Mouse (Mus musculus): ENCODE measurements around the gene Dock8. TPM values are rescaled to one million over a fixed set of nuclear protein-coding genes. Genes with fewer than 3 reads are reported as not detected.

Gene Dock8
- total and polyA plus RNA-seq, 2 experiments from 2014 or later, result 1.1 to 2.9 TPM

DNA sequence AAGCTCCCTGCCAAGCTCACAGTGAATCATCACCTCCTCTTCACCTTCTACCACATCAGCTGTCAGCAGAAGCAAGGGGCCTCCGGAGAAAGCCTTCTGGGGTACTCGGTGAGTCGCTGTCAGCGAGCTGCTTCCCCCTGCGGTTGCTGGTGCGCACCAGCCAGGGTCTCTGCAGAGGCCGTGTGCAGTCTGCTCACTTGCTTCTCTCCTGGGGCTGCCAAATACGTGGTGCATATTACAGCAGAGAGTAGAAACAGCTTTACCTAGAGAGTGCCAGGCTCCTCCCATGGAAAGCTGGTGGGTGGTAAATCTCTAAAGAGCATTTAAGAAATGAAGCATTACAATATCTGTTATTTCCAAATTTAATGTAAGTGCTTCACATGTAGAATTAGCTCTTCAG is 123.1 kb downstream of the Dock8 start:
- no peak overlapping the region for H3K9ac ChIP-seq (replicated peaks; ENCODE audit: low read length)
- DNase-seq (ENCODE audit: low spot score) (no peak), ATAC-seq (no peak)
- WGBS, result 56% methylated on average over 8 of the region's 8 CpGs
- 0 out of 2 replicates have a peak, but pooled peaks cover 2% of the 10 kb centered on the region for H3K4me1 ChIP-seq (ENCODE audit: insufficient read depth, low read length)
- H3K27ac ChIP-seq, result no peak overlapping the region
- no peaks in the 10 kb centered on the region for H3K27me3 ChIP-seq (ENCODE audit: insufficient read depth, low read length)
- no peak for TF ChIP-seq CTCF (IDR thresholded peaks at IDR 0.05; ENCODE audit: low read depth)
- H3K36me3 ChIP-seq (ENCODE audit: insufficient read depth, low read length), result no peaks in the 10 kb centered on the region
- no peaks in the 10 kb centered on the region for H3K9me3 ChIP-seq (ENCODE audit: low read length)
- H3K4me2 ChIP-seq (ENCODE audit: low read depth, low read length), result no peak overlapping the region
- no peak overlapping the region for H3K4me3 ChIP-seq (ENCODE audit: low read length)

DNA sequence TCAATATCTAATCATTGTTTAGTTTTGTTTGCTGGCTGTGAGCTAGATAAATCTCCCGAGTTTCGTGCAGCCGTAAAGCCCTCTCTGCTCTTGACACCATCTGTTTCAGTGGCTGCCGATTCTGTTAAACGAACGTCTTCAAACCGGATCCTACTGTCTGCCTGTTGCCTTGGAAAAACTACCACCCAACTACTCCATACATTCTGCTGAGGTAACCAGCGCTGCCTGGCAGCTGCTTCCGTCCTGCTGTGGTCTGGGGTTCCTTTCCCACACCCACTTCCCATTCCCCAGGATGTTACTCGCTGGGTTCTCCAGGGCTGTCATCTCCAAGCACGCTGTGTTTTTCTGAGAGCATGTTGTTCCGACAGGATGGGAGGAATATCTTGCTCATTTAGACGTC is 123.7 kb downstream of the Dock8 start:
- H3K9ac ChIP-seq (replicated peaks; ENCODE audit: low read length), result no peak overlapping the region
- no peaks in the 10 kb centered on the region for H3K27me3 ChIP-seq (ENCODE audit: insufficient read depth, low read length)
- H3K9me3 ChIP-seq (ENCODE audit: low read length), result no peaks in the 10 kb centered on the region
- TF ChIP-seq CTCF (IDR thresholded peaks at IDR 0.05; ENCODE audit: low read depth), result no peak
- ATAC-seq, result no peak
- H3K27ac ChIP-seq, result no peak overlapping the region
- no peaks in the 10 kb centered on the region for H3K36me3 ChIP-seq (ENCODE audit: insufficient read depth, low read length)
- WGBS, result 47% methylated on average over 13 of the region's 13 CpGs
- 0 out of 2 replicates have a peak, but pooled peaks cover 2% of the 10 kb centered on the region for H3K4me1 ChIP-seq (ENCODE audit: insufficient read depth, low read length)
- H3K4me2 ChIP-seq (ENCODE audit: low read depth, low read length), result 0 out of 2 replicates have a peak overlapping the region, but pooled peaks have one; percentile 10
- DNase-seq (ENCODE audit: low spot score), result no peak
- H3K4me3 ChIP-seq (ENCODE audit: low read length), result no peak overlapping the region

DNA sequence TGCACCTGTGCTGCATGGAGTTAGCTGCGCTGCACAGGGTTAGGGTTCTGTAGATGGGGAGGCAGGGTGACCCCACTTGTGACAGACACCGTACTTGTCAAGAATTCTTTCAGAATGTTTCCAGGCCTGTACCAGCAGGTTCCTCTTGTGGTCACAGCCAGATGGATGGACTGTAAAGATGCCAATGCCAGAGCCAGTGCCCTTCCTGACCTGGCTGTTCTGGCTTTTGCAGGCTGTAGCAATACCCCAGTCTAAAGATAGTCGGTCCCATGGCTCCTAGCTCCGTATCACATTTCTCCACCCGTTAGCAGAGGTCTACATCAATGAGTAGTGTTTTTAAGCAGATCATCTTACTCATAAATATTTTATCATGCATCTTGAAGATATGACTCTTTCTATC is 124.1 kb downstream of the Dock8 start:
- no peak overlapping the region for H3K4me2 ChIP-seq (ENCODE audit: low read depth, low read length)
- 91% methylated on average over 5 of the region's 5 CpGs for WGBS
- H3K36me3 ChIP-seq (ENCODE audit: insufficient read depth, low read length), result no peaks in the 10 kb centered on the region
- no peak for TF ChIP-seq CTCF (IDR thresholded peaks at IDR 0.05; ENCODE audit: low read depth)
- 0 out of 2 replicates have a peak, but pooled peaks cover 2% of the 10 kb centered on the region for H3K4me1 ChIP-seq (ENCODE audit: insufficient read depth, low read length)
- no peak overlapping the region for H3K4me3 ChIP-seq (ENCODE audit: low read length)
- no peaks in the 10 kb centered on the region for H3K27me3 ChIP-seq (ENCODE audit: insufficient read depth, low read length)
- H3K9me3 ChIP-seq (ENCODE audit: low read length), result no peaks in the 10 kb centered on the region
- DNase-seq (ENCODE audit: low spot score) (no peak), ATAC-seq (no peak)
- H3K9ac ChIP-seq (replicated peaks; ENCODE audit: low read length), result no peak overlapping the region
- H3K27ac ChIP-seq, result no peak overlapping the region

DNA sequence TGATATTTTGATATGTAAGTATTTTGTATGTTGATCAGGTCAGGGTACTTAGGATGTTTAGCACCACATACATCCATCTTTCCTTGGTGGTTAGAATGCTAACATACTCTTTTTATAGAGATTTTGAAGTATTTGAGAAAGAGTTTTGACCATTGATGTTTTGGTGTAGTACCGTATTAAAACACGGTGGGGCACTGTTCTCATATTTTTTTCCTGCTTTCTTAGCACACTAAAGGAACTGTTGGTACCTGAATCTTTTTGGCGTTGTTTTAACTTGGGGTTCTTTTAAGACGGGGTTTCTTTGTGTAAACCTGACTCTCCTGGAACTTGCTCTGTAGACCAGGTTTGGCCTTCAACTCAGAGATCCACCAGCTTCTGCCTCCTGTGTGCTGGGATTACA is 133.0 kb downstream of the Dock8 start:
- WGBS, result 10% methylated on average over 4 of the region's 4 CpGs
- Histone ChIP-seq H3K4me2 (ENCODE audit: low read depth, low read length) (no peak overlapping the region), H3K9me3 (ENCODE audit: low read length) (no peaks in the 10 kb centered on the region), H3K4me1 (ENCODE audit: insufficient read depth, low read length) (no peaks in the 10 kb centered on the region), H3K36me3 (ENCODE audit: insufficient read depth, low read length) (no peaks in the 10 kb centered on the region), H3K27ac (no peak overlapping the region), H3K9ac (replicated peaks; ENCODE audit: low read length) (no peak overlapping the region), H3K27me3 (ENCODE audit: insufficient read depth, low read length) (no peaks in the 10 kb centered on the region), H3K4me3 (ENCODE audit: low read length) (no peak overlapping the region)
- ATAC-seq (no peak), DNase-seq (ENCODE audit: low spot score) (peak; percentile 70)
- peak; percentile 74 for TF ChIP-seq CTCF (IDR thresholded peaks at IDR 0.05; ENCODE audit: low read depth)

DNA sequence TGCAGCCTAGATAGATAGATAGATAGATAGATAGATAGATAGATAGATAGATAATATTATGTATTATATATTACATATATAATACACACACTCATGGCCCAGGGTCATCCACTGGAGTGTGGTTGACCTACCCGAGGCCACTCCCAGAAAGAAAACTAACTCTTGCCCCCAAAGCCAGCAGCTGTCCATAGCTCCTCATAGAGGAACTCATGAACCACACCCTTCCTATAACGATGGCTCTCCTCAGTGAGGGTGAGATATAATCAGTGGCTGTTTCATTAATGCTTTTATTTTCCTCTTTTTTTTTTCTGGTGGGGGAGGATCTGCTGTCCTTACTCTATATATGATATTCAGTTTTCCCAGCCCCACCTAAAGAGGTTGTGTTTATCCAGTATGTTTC is 134.6 kb downstream of the Dock8 start:
- Histone ChIP-seq H3K36me3 (ENCODE audit: insufficient read depth, low read length) (no peaks in the 10 kb centered on the region), H3K4me3 (ENCODE audit: low read length) (no peak overlapping the region), H3K9ac (replicated peaks; ENCODE audit: low read length) (no peak overlapping the region), H3K27ac (no peak overlapping the region), H3K4me1 (ENCODE audit: insufficient read depth, low read length) (no peaks in the 10 kb centered on the region), H3K27me3 (ENCODE audit: insufficient read depth, low read length) (no peaks in the 10 kb centered on the region), H3K9me3 (ENCODE audit: low read length) (no peaks in the 10 kb centered on the region), H3K4me2 (ENCODE audit: low read depth, low read length) (no peak overlapping the region)
- WGBS, result 86% methylated on average over 2 of the region's 2 CpGs
- DNase-seq (ENCODE audit: low spot score) (no peak), ATAC-seq (no peak)
- TF ChIP-seq CTCF (IDR thresholded peaks at IDR 0.05; ENCODE audit: low read depth), result no peak

DNA sequence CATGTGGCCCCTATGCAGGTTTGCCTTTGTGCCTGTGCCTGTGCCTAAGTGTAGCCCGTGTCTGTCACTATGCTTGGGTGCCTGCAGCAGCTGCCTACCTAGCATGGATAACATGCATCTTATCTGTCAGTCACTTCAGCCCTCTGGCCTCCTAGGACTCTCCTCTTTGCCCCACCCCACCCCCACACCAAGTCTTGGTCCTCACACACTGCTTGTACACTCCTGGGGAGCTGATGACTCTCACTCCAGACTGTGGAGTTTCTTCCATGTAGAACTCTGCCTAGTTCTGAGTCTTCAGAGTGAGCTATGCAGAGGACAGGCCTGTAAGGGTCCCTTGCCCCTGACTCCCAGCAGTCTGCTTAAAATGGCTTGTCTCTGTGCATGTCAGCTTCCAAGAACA is 136.8 kb downstream of the Dock8 start:
- Histone ChIP-seq H3K9ac (replicated peaks; ENCODE audit: low read length) (no peak overlapping the region), H3K9me3 (ENCODE audit: low read length) (no peaks in the 10 kb centered on the region), H3K27me3 (ENCODE audit: insufficient read depth, low read length) (no peaks in the 10 kb centered on the region), H3K36me3 (ENCODE audit: insufficient read depth, low read length) (no peaks in the 10 kb centered on the region), H3K27ac (no peak overlapping the region), H3K4me2 (ENCODE audit: low read depth, low read length) (no peak overlapping the region), H3K4me3 (ENCODE audit: low read length) (no peak overlapping the region), H3K4me1 (ENCODE audit: insufficient read depth, low read length) (no peaks in the 10 kb centered on the region)
- 73% methylated on average over 1 of the region's 1 CpGs for WGBS
- DNase-seq (ENCODE audit: low spot score) (no peak), ATAC-seq (no peak)
- no peak for TF ChIP-seq CTCF (IDR thresholded peaks at IDR 0.05; ENCODE audit: low read depth)

DNA sequence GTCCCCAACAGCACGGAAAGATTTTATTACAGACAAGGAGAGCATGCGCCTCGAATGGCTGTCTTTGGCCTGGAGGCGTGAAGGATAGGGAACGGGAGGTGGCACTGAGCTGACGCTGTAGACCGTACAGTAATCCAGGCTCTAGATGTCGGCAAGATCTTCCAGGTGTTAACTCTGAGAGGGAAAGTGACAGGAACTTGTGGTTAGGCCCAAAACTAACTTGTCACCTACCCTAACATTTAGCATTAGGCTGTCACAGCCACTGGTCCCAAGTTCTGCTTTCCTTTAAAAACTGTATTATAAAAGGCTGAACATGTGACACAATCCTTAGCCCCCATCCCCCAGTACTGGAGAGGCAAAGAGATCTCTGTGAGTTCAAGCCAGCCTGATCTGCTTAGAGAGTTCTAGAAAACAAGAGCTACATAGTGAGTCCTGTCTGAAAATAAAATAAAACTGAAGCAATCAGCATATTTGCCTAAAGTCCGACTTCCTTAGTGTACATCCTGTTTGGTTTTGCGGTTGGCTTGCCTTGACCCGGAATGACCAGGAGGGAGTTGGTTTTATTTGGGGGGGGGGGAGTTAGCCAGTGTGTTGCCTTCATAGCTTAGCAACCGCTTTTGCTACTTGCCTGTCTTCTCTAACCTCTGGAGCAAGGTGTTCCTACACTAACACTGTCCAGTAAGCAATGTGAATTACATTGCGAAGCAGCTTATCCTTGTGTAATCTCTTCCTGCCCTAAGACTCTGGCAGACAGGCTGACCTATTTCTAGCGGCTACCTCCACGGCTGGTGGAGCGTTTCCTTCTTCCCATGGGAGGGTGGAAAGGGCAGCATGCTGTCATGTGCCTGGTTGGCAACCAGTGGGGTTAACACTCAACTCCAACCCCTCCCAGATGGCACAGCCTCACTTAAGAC is 138.8 kb downstream of the Dock8 start:
- DNase-seq (ENCODE audit: low spot score) (no peak), ATAC-seq (no peak)
- no peak overlapping the region for H3K9ac ChIP-seq (replicated peaks; ENCODE audit: low read length)
- no peak overlapping the region for H3K4me3 ChIP-seq (ENCODE audit: low read length)
- TF ChIP-seq CTCF (IDR thresholded peaks at IDR 0.05; ENCODE audit: low read depth), result no peak
- H3K36me3 ChIP-seq (ENCODE audit: insufficient read depth, low read length), result no peaks in the 10 kb centered on the region
- H3K27ac ChIP-seq, result no peak overlapping the region
- WGBS, result 80% methylated on average over 16 of the region's 16 CpGs
- no peaks in the 10 kb centered on the region for H3K9me3 ChIP-seq (ENCODE audit: low read length)
- H3K27me3 ChIP-seq (ENCODE audit: insufficient read depth, low read length), result no peaks in the 10 kb centered on the region
- no peaks in the 10 kb centered on the region for H3K4me1 ChIP-seq (ENCODE audit: insufficient read depth, low read length)
- no peak overlapping the region for H3K4me2 ChIP-seq (ENCODE audit: low read depth, low read length)

Measured in hindbrain, postnatal 0 days (tissue).